Mouse (Mus musculus) olfactory bulb, adult 2 months (tissue): ENCODE data around the gene Fbxo10.

ENCODE experiments used
- CTCF ChIP-seq: fragments of 200-500 bp; IDR thresholded peaks from 2 replicates; pipeline ENCODE4 v1.5.1; 2012; ENCODE audit warnings: low read depth, mild to moderate bottlenecking, low read length, moderate library complexity; ENCODE audit not compliant: insufficient read depth
- POLR2A ChIP-seq: fragments of 200-500 bp; IDR thresholded peaks from 2 replicates; pipeline ENCODE4 v1.6.1; 2012; ENCODE audit warnings: mild to moderate bottlenecking, low read depth, low read length, moderate library complexity; ENCODE audit not compliant: insufficient read depth

DNA sequence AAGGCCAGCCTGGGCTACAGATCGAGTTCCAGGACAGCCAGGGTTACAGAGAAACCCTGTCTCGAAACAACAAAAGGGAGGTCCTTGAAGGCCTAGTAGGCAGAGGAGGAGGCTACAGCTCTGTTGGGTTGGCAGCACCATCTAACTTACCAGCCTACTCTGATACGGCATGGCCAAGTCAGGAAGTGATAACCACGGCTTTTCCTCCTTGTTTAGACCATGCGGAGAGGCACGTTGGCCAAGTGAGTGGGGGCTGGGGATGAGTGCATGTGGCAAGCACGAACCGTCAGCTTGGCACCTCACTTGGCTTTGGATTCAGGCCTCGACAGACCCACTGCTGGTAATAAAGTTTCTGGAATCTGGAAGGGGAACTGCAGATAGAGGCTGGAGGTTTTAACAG lies 51.8 kb downstream of the Fbxo10 start:
- TF ChIP-seq CTCF (no peak), POLR2A (no peak)
